18 mouse cellular contexts compared by ENCODE assay signal in the genomic region with DNA sequence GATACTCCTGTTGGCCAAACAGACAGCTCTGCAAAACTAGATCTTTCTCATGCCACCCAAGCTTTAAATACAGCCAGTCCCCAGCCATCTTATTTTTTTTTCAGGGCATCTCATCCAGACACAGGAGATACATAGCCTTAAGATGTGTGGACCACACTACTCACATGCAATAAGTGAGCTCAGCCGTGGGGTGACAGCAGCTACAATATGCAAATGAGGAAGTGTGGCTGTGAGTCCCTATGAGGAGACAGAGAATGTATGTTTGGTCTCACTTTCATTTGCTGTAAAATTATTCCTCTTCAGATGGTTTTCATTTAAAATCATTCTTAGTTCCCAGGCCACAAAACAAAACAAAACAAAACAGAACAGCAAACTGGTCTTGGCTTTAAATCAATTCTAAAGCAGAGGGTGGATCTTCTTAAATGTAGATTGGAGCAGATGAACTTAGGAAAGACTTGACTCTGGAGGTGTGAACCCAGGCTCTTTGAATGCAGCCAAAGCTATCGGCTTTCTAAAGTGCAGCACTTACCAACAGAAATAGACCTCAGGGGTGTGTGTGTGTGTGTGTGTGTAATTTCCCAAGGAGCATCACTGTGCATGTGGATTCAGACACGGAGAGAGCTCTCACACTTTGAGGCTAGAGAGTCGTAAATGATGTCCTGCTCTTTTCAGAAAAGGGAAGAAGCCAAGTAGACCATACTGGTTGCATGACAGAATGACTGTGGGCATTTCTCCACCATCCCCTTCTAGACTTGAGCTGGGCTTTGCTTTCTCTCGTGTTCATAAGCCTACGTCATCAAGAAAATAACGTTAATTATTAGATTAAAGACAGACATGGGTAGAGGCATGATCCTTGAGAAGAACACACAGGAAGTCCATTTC.
DNase-seq lines count a peak whose midpoint lies in the region; ATAC-seq lines count a peak whose summit lies in the region.
"Had no signal": no experiment of that assay in that cellular context is flagged by ENCODE, and none has a peak within 500 bp of the region (broad histone marks: within the 10 kb centered on the region; RNA-seq: fewer than 3 reads in every experiment).

No protein-coding gene starts in this region.

- DNase-seq in midbrain, embryonic 11.5 days (ENCODE audit: low spot score, missing footprints): peak; percentile 57
- no peak for DNase-seq in layer of hippocampus, adult 9-10 months (ENCODE audit: low spot score)
- no peak for DNase-seq in spleen, postnatal 14 days (ENCODE audit: low spot score in 2 of 2)
- no peak for DNase-seq in adrenal gland, adult (ENCODE audit: inconsistent age in 2 of 2, low spot score in 1 of 2)
- DNase-seq: adrenal gland, postnatal 14 days; cerebellum, adult 2 months; gastrocnemius, postnatal 10 days; heart, adult 2 months; kidney, adult 11 months; right cerebral cortex, postnatal 14 days; thymus, adult 18-20 months had no signal

- no peak overlapping the region for H3K27ac ChIP-seq in midbrain, embryonic 11.5 days (ENCODE audit: low read depth, low read length)
- no peak overlapping the region for H3K27ac ChIP-seq in midbrain, embryonic 16.5 days (ENCODE audit: low read length)
- H3K27ac ChIP-seq: embryonic facial prominence, embryonic 12.5 days; heart, adult 2 months; hindbrain, embryonic 12.5 days; lung, embryonic 15.5 days; neural tube, embryonic 13.5 days had no signal

- no peak overlapping the region for H3K4me3 ChIP-seq in midbrain, embryonic 11.5 days (ENCODE audit: low read depth, low read length)
- H3K4me3 ChIP-seq in midbrain, embryonic 16.5 days (ENCODE audit: low read depth, low read length): no peak overlapping the region
- H3K4me3 ChIP-seq: embryonic facial prominence, embryonic 12.5 days; heart, adult 2 months; hindbrain, embryonic 12.5 days; lung, embryonic 15.5 days; neural tube, embryonic 13.5 days had no signal

- 72% methylated on average over 7 of the region's 7 CpGs for WGBS in midbrain, embryonic 11.5 days
- WGBS in midbrain, embryonic 16.5 days: 79% methylated on average over 7 of the region's 7 CpGs

- H3K4me1 ChIP-seq in midbrain, embryonic 11.5 days (ENCODE audit: control insufficient read depth, insufficient read depth, low read length): no peaks in the 10 kb centered on the region
- no peaks in the 10 kb centered on the region; the same call in 1 of the 2 replicates for H3K4me1 ChIP-seq in midbrain, embryonic 16.5 days (ENCODE audit: control insufficient read depth, insufficient read depth, low read length)
- H3K4me1 ChIP-seq: lung, embryonic 15.5 days had no signal

- no peaks in the 10 kb centered on the region for H3K27me3 ChIP-seq in midbrain, embryonic 11.5 days (ENCODE audit: control insufficient read depth, insufficient read depth, low read length)
- H3K27me3 ChIP-seq in midbrain, embryonic 16.5 days (ENCODE audit: control insufficient read depth, insufficient read depth, low read depth, low read length): no peaks in the 10 kb centered on the region
- H3K27me3 ChIP-seq: embryonic facial prominence, embryonic 12.5 days; hindbrain, embryonic 12.5 days; lung, embryonic 15.5 days; neural tube, embryonic 13.5 days had no signal

- no peaks in the 10 kb centered on the region for H3K36me3 ChIP-seq in midbrain, embryonic 11.5 days (ENCODE audit: control insufficient read depth, insufficient read depth, low read length)
- no peaks in the 10 kb centered on the region for H3K36me3 ChIP-seq in midbrain, embryonic 16.5 days (ENCODE audit: control insufficient read depth, insufficient read depth, low read length)
- H3K36me3 ChIP-seq: embryonic facial prominence, embryonic 12.5 days; hindbrain, embryonic 12.5 days; lung, embryonic 15.5 days; neural tube, embryonic 13.5 days had no signal

- H3K9ac ChIP-seq in midbrain, embryonic 11.5 days (ENCODE audit: low read length): no peak overlapping the region
- no peak overlapping the region for H3K9ac ChIP-seq in midbrain, embryonic 16.5 days (ENCODE audit: low read depth, low read length)
- H3K9ac ChIP-seq: embryonic facial prominence, embryonic 12.5 days; hindbrain, embryonic 12.5 days; lung, embryonic 15.5 days; neural tube, embryonic 13.5 days had no signal

- no peak for ATAC-seq in midbrain, embryonic 11.5 days (ENCODE audit: low FRiP score)
- no peak for ATAC-seq in midbrain, embryonic 16.5 days
- ATAC-seq in activated CD4-positive, CD25-positive, alpha-beta regulatory T cell, adult 4 months: peak; percentile 90
- peak; percentile 93 for ATAC-seq in megakaryocyte, adult 5-6 weeks (ENCODE audit: poor library complexity, severe bottlenecking)

- H3K4me2 ChIP-seq in midbrain, embryonic 11.5 days: no peak overlapping the region
- H3K4me2 ChIP-seq in midbrain, embryonic 16.5 days (ENCODE audit: low read length): no peak overlapping the region
- H3K4me2 ChIP-seq: embryonic facial prominence, embryonic 12.5 days; hindbrain, embryonic 12.5 days; lung, embryonic 15.5 days; neural tube, embryonic 13.5 days had no signal

- H3K9me3 ChIP-seq in midbrain, embryonic 11.5 days (ENCODE audit: control insufficient read depth, low read length): no peaks in the 10 kb centered on the region
- no peaks in the 10 kb centered on the region for H3K9me3 ChIP-seq in midbrain, embryonic 16.5 days (replicated peaks; ENCODE audit: control insufficient read depth, low read length, poor library complexity, severe bottlenecking)
- H3K9me3 ChIP-seq: embryonic facial prominence, embryonic 12.5 days; hindbrain, embryonic 12.5 days; lung, embryonic 15.5 days; neural tube, embryonic 13.5 days had no signal

Comparison
In these comparisons a context has a peak if more than half of its experiments do, and no peak if none do; other contexts are left out.
1. ATAC-seq: peak in activated CD4-positive, CD25-positive, alpha-beta regulatory T cell, adult 4 months (single experiment) and megakaryocyte, adult 5-6 weeks (single experiment); none in midbrain, embryonic 11.5 days (single experiment) and midbrain, embryonic 16.5 days (single experiment).